Mouse (Mus musculus) stomach, embryonic 15.5 days (tissue): ENCODE data around the gene Dgat2. TPM values are rescaled to one million over a fixed set of nuclear protein-coding genes. Genes with fewer than 3 reads are reported as not detected.

Experiments
- ATAC-seq: fragments of 200-750 bp; cut with Nextera tagmentation; 2 replicates; pipeline ENCODE4 v1.8.0; 2017; ENCODE audit warnings: low read depth, moderate number of reproducible peaks, moderate TSS enrichment; ENCODE audit not compliant: insufficient read depth, low FRiP score
- H3K27ac ChIP-seq: fragments of 300-500 bp; sonication (generic); 2 replicates; pipeline ENCODE4 v1.5.1; 2015; ENCODE audit warnings: mild to moderate bottlenecking, inconsistent platforms
- H3K27me3 ChIP-seq: fragments of 300-500 bp; sonication (generic); replicated peaks from 2 replicates; pipeline ENCODE4 v1.6.1; 2015; ENCODE audit warnings: inconsistent platforms
- H3K36me3 ChIP-seq: fragments of 300-500 bp; sonication (generic); 2 replicates; pipeline ENCODE4 v1.6.1; 2015; ENCODE audit warnings: inconsistent platforms
- H3K4me1 ChIP-seq: fragments of 300-500 bp; sonication (generic); 2 replicates; pipeline ENCODE4 v1.6.1; 2015; ENCODE audit warnings: inconsistent platforms
- H3K4me2 ChIP-seq: fragments of 300-500 bp; sonication (generic); 2 replicates; pipeline ENCODE4 v1.6.1; 2015; ENCODE audit warnings: mild to moderate bottlenecking, inconsistent platforms
- H3K4me3 ChIP-seq: fragments of 300-500 bp; sonication (generic); replicated peaks from 2 replicates; pipeline ENCODE4 v1.5.1; 2015; ENCODE audit warnings: inconsistent platforms
- H3K9ac ChIP-seq: fragments of 300-500 bp; sonication (generic); 2 replicates; pipeline ENCODE4 v1.6.1; 2015; ENCODE audit warnings: inconsistent platforms
- H3K9me3 ChIP-seq: fragments of 300-500 bp; sonication (generic); 2 replicates; pipeline ENCODE4 v1.6.1; 2016; ENCODE audit warnings: inconsistent platforms
- WGBS: fragments of 180-500 bp; shearing (Covaris S2); methylation state at CpG from one replicate; pipeline ENCODE4 v1.1.7; 2015; 5-methylcytosine and 5-hydroxymethylcytosine counted together
- polyA plus RNA-seq: library from polyadenylated mRNA; unstranded; fragments of >200 nt; fragmentation: Nextera tagmentation; extraction: Ambion mirVana; gene quantifications from 2 replicates; pipeline ENCODE4 v1.2.1, GENCODE M21; 2015

Dgat2 gene
- polyA plus RNA-seq, 1 experiment from 2014 or later = 72.0 TPM

DNA sequence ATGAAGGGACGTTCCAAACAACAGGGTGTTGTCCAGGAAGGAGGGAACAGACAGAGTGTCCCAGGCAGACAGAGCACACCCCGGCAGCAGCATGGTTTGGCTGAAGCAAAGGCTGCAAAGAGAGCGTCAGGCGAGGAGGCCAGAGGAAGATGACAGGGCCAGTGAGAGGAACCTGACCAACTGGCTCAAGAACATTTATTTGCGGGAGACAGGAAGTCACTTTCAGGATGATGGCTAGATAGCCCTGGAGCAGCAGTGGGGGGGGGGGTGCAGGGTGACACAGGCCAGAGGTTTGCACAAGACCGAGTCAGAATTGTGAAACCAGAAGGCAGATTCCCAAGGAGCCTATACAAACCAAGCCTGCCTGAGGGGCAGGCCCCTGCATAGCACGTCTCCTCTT is 36.5 kb downstream of the Dgat2 start:
- Histone ChIP-seq H3K9ac (no peak overlapping the region), H3K9me3 (no peaks in the 10 kb centered on the region), H3K4me2 (no peak overlapping the region), H3K4me1 (peaks cover 11% of the 10 kb centered on the region), H3K4me3 (no peak overlapping the region), H3K27me3 (no peaks in the 10 kb centered on the region), H3K36me3 (no peaks in the 10 kb centered on the region), H3K27ac (no peak overlapping the region)
- no peak for ATAC-seq
- WGBS = 65% methylated on average over 7 of the region's 7 CpGs

DNA sequence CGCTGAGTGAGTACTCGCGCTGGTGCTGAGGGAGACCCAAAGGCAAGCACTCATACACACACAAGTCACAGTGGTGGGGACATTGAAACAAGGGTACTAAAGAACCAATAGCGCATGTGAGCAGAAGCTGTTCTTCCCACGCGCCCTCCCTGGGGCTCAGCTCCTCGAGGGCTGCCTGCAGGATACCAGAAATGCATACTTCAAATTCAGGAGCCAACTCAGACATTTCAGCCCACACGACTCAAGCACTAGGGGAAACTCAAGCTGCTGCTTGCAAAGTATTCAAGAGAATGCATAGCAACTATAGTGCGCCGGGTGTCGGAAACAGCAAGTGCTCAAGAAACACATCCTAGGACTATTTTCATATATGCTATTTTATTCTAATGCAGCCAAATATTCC is 37.9 kb downstream of the Dgat2 start:
- no peak for ATAC-seq
- H3K4me3 ChIP-seq = no peak overlapping the region
- H3K36me3 ChIP-seq = no peaks in the 10 kb centered on the region
- no peaks in the 10 kb centered on the region for H3K9me3 ChIP-seq
- no peak overlapping the region for H3K9ac ChIP-seq
- whole genome bisulfite sequencing = 66% methylated on average over 11 of the region's 11 CpGs
- no peaks in the 10 kb centered on the region for H3K27me3 ChIP-seq
- H3K27ac ChIP-seq = no peak overlapping the region; the same call in 1 of the 2 replicates
- H3K4me1 ChIP-seq = peaks cover 11% of the 10 kb centered on the region
- H3K4me2 ChIP-seq = no peak overlapping the region

DNA sequence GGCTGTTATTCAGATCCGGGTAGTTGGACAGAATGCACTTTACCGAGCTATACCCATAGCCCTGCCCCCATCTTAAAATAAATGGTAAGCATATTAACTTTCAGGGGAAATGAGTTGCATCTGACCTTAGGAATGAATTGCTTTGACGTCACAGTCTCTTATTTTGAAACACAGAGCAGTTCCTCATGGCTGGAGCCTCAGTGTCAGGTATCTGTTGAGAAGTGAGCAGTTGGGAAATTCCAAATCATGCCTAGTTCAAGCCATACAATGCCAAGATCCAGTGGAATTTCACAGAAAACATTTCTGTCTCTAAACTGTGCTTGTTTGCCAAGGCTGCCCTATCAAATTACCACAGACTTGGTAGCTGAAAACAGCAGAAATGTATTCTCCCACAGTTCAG is 39.3 kb downstream of the Dgat2 start:
- no peak overlapping the region for H3K4me2 ChIP-seq
- 58% methylated on average over 3 of the region's 3 CpGs for WGBS

DNA sequence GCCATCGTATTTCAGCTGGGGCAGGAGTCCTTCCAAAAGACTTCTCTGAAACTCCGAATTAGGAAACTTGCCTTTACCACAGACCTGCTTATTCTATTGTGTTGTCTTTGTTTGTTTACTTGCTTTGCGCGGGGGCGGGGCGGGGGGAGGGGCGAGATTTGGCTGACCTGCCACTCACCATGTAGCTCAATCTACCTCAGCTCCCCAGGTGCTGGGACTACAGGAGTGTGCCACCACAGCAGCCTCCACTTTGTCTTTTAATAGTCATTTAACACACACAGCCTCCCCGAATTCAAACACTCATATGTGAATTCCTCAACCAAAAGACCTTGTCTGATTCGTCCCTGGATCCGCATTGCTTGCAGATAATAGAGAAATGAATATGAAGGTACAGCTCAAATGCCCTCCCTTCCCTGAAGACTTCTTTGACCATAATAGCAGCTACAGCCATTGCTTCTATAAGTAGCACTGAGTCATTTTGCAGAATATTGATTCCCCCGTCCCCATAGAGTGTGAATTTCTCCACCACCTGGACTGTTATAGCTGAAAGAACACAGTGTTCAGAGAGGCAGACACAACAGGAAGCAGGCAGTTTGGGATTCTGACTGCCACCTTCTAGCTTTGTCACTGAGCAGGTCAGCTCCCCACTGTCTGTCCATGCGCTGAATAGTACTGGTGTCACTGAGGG is 40.5 kb downstream of the Dgat2 start:
- Histone ChIP-seq H3K9me3 (no peaks in the 10 kb centered on the region), H3K9ac (no peak overlapping the region), H3K36me3 (no peaks in the 10 kb centered on the region), H3K27ac (no peak overlapping the region), H3K4me1 (peaks cover 12% of the 10 kb centered on the region), H3K4me2 (peak overlapping the region; percentile 72), H3K27me3 (no peaks in the 10 kb centered on the region), H3K4me3 (peak overlapping the region; percentile 88)
- 28% methylated on average over 12 of the region's 12 CpGs for WGBS
- ATAC-seq = no peak

More for the DNA sequence above, 39.3 kb downstream of the Dgat2 start:
- H3K27ac ChIP-seq = no peak overlapping the region
- no peaks in the 10 kb centered on the region for H3K9me3 ChIP-seq
- H3K27me3 ChIP-seq = no peaks in the 10 kb centered on the region
- ATAC-seq = no peak
- H3K4me3 ChIP-seq = no peak overlapping the region
- H3K4me1 ChIP-seq = peaks cover 14% of the 10 kb centered on the region
- no peak overlapping the region for H3K9ac ChIP-seq
- H3K36me3 ChIP-seq = no peaks in the 10 kb centered on the region

DNA sequence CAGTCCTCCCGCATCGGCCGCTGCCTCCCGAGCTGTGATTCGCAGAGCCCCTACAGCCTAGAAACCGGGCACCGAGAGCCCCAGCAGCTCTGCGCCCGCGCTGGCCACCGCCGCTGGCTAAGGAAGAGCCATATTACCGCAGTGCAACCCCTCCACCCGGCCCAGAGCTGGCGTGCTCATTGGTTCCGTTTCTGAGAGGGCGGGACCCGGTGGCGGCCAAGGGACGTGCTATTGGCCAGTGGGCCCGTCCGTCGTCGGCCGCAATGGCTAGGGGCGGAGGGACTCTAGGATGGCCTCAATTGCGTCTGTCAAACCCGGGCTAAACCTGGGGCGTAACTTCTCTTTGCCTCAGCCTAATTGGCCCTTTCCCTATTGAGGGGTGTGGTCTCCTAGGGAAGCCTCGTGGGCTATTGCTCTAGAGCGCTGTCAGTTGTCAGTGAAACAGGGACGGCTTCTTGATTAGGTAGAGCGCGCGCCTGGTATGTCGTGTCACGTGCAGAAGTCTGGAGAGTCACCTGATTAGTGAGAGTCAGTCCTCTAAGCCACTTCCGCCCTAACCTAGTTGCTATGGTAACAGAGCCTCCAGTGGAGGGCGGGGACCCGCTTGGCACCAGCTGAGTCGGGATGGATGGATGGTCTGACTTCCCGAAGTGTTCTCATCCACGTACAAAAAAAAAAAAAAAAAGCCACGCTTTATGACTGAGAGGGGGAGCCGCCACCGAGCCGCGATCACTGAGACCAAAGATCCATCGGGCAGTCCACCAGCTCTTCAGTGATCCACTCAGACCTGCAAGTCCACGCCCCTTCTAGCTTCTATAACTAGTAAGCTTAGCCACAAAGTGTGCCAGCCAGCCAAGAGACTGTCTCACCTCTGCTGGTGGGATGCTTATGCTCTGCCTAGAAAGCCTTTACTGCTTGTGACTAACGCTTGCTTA is 41.3 kb downstream of the Dgat2 start, which contains the start of gene Uvrag:
Gene Uvrag, minus strand, starts transcription at position 158 of the 935 bp plus-strand sequence.
- peak within 1 kb of the TSS; percentile 89 for H3K9ac ChIP-seq
- H3K27ac ChIP-seq = peak within 1 kb of the TSS; percentile 88
- ATAC-seq = peak; percentile 98
- H3K4me2 ChIP-seq = peak within 1 kb of the TSS; percentile 72
- H3K27me3 ChIP-seq = no peaks in the 10 kb centered on the region
- no peaks in the 10 kb centered on the region for H3K9me3 ChIP-seq
- H3K4me3 ChIP-seq = peak within 1 kb of the TSS; percentile 88
- H3K4me1 ChIP-seq = peaks cover 12% of the 10 kb centered on the region
- under 1% methylated on average over 51 of the region's 51 CpGs for WGBS
- no peaks in the 10 kb centered on the region for H3K36me3 ChIP-seq

DNA sequence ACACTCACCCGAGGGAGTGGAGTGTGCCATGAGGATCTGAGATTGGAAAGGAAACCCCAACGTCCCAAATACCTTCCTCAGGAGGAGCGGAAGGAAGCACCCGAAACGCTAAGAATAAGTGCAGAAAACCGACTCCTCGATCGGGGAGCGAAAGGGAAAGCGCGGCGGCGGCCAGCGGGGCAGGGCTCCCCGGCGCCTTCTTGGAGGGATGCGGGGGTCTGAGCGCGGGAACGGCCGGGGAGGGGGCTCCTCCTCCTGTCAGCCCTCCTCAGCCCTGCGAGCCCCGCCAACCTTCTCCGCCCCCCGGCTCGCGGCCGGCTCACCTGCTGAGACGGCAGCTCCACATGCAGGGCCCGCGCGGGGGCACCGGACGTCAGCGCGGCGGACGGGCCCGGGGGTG is 42.0 kb downstream of the Dgat2 start:
- Histone ChIP-seq H3K4me3 (peak overlapping the region; percentile 88), H3K4me1 (peaks cover 8% of the 10 kb centered on the region), H3K27me3 (no peaks in the 10 kb centered on the region), H3K9ac (peak overlapping the region; percentile 89), H3K27ac (peak overlapping the region; percentile 88), H3K36me3 (no peaks in the 10 kb centered on the region), H3K4me2 (peak overlapping the region; percentile 70), H3K9me3 (no peaks in the 10 kb centered on the region)
- ATAC-seq = no peak
- WGBS = under 1% methylated on average over 26 of the region's 39 CpGs

DNA sequence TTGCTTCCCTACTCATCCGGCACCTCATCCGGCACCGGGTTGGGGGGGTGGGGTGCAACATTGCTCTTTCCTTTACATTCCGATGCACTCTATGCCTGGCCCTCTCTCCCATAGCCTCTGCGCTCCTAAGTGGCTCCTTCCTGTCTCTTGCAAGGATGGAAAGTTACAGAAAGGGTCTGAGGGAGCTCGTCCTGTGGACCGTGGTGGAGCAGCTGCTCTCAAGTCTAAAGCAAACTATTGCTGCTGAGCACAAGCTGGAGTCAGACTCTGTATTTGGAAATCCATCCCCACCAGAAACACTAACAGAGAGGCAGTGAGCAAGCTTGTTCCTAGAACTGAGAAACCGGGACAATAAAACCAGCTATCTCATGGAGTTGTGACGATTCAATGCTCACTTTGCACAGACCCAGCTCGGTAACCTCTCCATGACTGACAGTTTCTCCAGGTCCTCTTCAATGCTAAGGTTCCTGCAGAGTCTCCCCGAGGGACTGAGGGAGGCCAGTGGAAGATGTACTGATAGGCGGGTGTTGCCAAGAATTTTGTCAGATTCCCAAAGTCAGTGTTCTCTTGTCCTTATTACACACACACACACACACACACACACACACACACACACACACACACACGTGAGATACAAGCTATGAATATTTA is 42.6 kb downstream of the Dgat2 start:
- ATAC-seq = no peak
- Histone ChIP-seq H3K4me2 (peak overlapping the region; percentile 70), H3K9me3 (no peaks in the 10 kb centered on the region), H3K27me3 (no peaks in the 10 kb centered on the region), H3K4me1 (peaks cover 8% of the 10 kb centered on the region), H3K9ac (peak overlapping the region; percentile 89; the same call in 1 of the 2 replicates), H3K36me3 (no peaks in the 10 kb centered on the region), H3K4me3 (peak overlapping the region; percentile 88), H3K27ac (peak overlapping the region; percentile 88)
- WGBS = 1% methylated on average over 13 of the region's 13 CpGs

DNA sequence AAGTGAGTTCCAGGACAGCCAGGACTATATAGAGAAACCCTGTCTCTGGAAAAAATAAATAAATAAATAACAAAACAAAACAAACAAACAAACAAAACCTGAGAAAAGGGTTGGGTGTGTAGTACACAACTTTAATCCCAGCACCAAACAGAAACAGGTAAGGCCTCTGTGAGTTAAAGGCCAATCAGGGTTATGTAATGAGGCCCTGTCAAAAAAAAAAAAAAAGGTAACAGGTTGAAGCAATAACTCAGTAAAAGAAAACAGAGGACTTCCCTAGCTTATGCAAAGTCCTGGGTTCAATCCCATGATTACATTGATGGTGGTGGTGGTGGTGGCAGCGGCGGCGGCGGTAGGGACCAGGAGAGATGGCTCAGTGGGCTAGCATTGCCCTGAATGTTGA is 45.0 kb downstream of the Dgat2 start:
- H3K27me3 ChIP-seq = no peaks in the 10 kb centered on the region
- 98% methylated on average over 4 of the region's 4 CpGs for WGBS

DNA sequence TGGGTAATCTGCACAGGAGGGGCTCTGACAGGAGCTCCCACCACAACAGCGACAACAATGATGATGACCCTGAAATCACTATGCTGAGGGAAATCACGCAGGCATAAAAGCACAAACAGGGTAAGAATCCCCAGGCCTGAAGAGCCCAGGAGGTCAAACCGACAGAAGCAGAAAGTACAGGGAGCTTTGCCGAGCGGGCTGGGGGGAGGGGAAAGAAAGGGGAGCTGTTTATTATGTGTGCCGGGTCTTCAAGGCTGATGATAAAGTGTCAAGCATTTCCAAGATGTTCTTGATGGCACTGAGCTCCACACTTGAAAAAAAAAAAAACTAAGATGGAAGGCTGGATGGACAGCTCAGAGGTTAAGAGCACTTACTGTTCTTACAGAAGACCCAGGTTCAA is 45.7 kb downstream of the Dgat2 start:
- no peak overlapping the region for H3K27ac ChIP-seq
- peaks cover 16% of the 10 kb centered on the region for H3K4me1 ChIP-seq
- no peak overlapping the region for H3K9ac ChIP-seq
- no peaks in the 10 kb centered on the region for H3K9me3 ChIP-seq
- WGBS = 51% methylated on average over 6 of the region's 6 CpGs
- H3K4me2 ChIP-seq = no peak overlapping the region
- no peak overlapping the region for H3K4me3 ChIP-seq
- no peak for ATAC-seq
- H3K36me3 ChIP-seq = no peaks in the 10 kb centered on the region
- no peaks in the 10 kb centered on the region for H3K27me3 ChIP-seq

More for the DNA sequence above, 45.0 kb downstream of the Dgat2 start:
- Histone ChIP-seq H3K4me1 (peaks cover 11% of the 10 kb centered on the region), H3K27ac (no peak overlapping the region), H3K4me3 (no peak overlapping the region), H3K9ac (no peak overlapping the region), H3K36me3 (no peaks in the 10 kb centered on the region), H3K9me3 (no peaks in the 10 kb centered on the region), H3K4me2 (no peak overlapping the region)
- no peak for ATAC-seq

DNA sequence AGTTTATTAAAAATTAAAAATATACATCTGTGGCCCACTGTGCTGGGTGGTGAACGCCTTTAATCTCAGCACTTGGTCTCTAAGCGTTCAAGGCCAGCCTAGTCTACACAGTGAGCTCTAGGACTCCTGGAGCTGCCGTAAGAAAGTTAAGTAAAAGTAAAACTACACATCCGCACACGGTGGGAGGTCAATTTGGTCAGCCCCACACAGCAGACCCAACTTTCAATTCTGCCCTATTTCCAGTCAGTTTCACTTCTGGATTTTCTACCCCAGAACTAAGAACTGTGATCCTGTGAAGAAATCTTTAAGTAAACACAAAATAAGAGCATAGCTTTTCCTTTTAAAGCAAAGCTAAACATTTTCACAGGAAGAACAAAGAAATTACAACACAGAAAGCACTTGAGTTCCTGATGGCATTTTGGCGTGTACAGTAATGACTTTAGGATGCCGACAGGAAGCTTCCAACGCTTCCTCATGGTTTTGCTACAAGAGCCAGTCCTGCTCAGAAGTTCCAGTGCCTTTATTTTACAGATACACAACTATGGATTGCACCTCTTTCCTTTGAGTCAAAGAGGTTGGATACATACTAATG is 48.6 kb downstream of the Dgat2 start:
- Histone ChIP-seq H3K27ac (peak overlapping the region; percentile 52), H3K9me3 (no peaks in the 10 kb centered on the region), H3K4me2 (no peak overlapping the region), H3K4me3 (no peak overlapping the region), H3K4me1 (peaks cover 13% of the 10 kb centered on the region), H3K27me3 (no peaks in the 10 kb centered on the region), H3K9ac (no peak overlapping the region), H3K36me3 (no peaks in the 10 kb centered on the region)
- WGBS = 63% methylated on average over 8 of the region's 8 CpGs
- no peak for ATAC-seq

DNA sequence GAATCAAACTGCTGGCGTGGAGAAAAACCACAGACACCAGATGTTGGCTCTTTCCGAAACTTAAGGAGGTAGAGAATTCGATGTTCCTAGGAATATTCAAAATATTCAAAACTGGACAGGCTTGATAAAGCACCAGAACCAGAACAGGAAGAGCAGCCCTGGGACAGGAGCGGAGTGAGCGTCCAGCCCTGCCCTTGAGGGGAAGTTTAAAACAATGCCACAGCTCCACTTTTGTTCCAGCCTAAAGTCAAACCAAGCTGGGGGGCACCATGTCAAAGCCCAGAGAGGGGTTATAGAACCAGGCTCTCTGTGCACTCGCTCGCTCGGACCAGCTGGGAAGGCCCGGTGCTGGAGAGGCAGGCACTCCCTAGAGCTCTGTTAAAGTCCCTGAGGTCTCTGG is 49.9 kb downstream of the Dgat2 start:
- H3K27ac ChIP-seq = peak overlapping the region; percentile 74
- no peaks in the 10 kb centered on the region for H3K9me3 ChIP-seq
- ATAC-seq = no peak
- H3K4me2 ChIP-seq = no peak overlapping the region
- H3K4me3 ChIP-seq = no peak overlapping the region
- H3K27me3 ChIP-seq = no peaks in the 10 kb centered on the region
- H3K9ac ChIP-seq = no peak overlapping the region
- 51% methylated on average over 9 of the region's 9 CpGs for WGBS
- H3K4me1 ChIP-seq = peaks cover 21% of the 10 kb centered on the region
- H3K36me3 ChIP-seq = no peaks in the 10 kb centered on the region
